Mouse (Mus musculus) embryonic fibroblast, embryonic 13.5 days (primary cell): ENCODE results near the gene Ncs1.

Experiments used
- CTCF ChIP-seq: IDR thresholded peaks from 2 replicates; pipeline ENCODE4 v1.5.1; 2011; ENCODE audit warnings: mild to moderate bottlenecking, control low read depth, low read length, moderate library complexity, borderline replicate concordance; ENCODE audit not compliant: insufficient read depth
- POLR2A ChIP-seq: IDR thresholded peaks from 2 replicates; pipeline ENCODE4 v1.6.1; 2011; ENCODE audit warnings: low read depth, mild to moderate bottlenecking, control low read depth, low read length, moderate library complexity

DNA sequence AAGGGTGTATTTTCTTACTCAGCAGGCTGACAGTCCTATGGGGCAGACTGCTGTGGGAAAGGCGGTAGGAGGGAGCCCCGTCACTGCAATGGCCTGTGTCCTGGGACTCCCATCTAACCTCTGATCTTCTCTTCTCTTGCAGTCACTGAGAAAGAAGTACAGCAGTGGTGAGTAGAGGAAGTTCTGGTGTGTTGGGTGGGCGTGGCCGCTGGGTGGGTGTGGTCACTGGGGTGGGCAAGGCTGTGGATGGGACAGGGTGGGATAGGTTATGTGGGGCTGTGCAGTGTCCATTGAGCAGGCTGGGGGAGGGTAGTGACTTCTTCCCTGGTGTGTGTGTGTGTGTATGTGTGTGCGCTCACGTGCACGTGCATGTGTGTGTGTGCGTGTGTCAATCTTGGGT lies 24.8 kb downstream of the Ncs1 start:
- no peak for TF ChIP-seq CTCF
- TF ChIP-seq POLR2A: no peak
